Mouse (Mus musculus): ENCODE results near the gene Rpsa.

Gene Rpsa

DNA sequence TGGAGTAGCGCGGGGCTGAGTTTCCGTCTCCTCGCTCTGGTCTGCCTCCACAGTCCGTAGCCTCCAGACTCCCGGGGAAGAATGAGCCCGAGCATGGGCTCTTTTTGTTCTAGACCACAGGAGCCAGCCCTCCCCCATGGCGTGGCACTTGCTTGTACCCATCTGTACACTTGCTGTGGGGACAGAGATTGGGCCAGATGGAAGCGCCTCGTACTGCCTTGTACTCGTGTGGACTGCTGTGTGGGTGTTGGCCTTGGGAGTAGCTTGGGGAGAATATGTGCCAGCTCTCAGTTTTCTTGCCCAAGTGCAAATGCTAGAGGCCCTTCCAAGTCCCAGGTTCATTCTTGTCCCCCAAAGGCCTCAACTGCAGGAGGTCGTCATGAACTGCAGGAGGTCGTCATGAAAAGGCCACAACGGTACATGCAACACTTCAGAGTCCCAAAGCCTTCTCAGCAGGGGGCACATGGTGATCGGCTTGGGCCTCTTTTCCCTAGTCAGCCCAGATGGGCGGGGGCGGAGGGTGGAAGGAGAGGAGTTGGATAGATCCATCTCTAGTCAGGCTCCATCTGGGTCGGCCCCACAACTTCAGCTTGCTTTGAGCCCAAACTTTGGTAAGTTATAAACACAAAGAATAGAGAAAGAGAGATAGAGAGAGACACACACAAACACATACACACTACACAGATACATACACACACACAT lies 47.1 kb downstream of the Rpsa start:
- no peak for DNase-seq

DNA sequence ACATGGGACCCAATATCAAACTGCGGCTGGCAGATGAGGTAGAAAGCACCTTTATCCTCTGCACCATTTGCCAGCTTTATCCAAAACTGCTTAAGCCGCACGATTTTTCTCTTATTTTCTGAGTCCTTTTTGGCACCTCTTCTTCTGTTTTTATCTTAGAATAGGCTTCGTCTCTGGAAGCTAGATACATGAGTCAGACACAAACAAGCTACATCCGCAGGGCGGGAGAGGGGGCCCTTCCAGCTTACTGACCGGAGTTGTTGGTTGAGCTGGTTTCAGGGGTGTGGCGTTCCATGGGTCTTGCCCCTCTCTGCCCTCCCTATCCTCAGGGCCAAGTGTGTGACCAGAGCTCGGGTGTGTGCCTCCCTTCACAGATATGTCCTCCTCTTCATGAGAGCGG lies 51.3 kb downstream of the Rpsa start:
- DNase-seq = no peak

Data from lung, adult 18-20 months (tissue).